Mouse (Mus musculus) urinary bladder, postnatal 14 days (tissue): ENCODE results near the gene Gm20479.

ENCODE experiments used
- DNase-seq: peaks from one replicate; pipeline ENCODE4 v3.0.0; 2021; ENCODE audit warnings: low spot score

Gene Gm20479

GRCm38 (mm10) chr7:27367976-27368375 is 10.8 kb upstream of the Gm20479 start:
- DNase-seq, result no peak

DNA sequence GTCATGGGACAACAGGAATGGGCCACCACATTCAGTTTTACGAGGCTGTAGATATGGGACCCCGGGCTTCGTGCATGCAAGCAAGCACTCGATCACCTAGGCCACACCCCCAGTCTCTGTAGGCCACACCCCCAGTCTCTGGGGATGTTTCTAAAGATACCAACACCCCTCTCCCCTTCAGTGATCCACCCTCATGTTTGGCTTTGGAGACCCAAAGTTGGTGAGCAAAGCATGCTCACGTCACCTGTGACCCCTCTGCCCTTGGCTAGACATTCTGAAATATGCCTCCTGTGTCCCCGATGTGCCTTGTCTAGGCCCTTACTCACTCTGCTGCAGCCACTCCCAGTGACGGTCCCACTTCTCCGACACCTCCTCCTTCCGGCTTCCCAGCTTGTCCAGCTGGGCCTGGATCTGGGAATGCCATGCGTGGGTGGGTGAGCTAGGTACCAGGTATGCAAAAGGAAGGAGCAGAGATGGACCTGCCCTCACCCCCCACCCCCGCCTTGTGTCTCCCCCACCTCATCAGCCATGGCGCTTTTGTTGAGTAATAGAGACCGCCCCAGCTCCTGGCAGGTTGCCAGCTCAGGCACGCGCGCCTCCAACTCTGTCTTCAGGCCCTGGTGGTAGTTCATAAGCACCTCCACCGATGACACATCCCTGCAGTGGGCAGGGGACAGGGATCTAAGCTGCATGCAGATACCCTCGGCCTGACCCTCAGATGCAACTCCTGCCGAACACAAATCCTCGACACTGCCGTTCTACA is 9.0 kb upstream of the Gm20479 start:
- DNase-seq, result no peak

DNA sequence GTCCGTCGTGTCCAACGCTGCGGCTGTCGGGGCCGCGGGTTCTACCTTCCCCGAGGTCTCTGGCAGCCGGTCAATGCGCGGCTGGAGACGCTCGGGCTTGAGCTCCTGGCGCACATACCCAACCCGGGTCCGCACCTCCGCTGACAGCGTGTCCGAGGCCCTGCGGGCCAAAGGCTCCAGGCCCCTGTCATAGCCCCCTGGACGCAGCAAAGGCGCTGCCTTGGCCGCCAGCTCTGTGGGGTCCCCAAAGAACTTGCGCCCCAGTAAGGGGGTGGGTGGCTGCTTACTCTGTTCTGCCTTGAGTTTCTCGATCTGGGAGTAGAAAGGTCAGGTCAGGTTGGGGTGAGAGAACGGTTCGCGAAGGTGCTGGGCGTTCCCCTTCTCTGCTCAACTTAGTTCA is 7.2 kb upstream of the Gm20479 start:
- no peak for DNase-seq

- peak; percentile 100 for DNase-seq
Measured at GRCm38 (mm10) chr7:27361283-27361946, 4.2 kb upstream of the Gm20479 start.

GRCm38 (mm10) chr7:27360749-27361148 is 3.5 kb upstream of the Gm20479 start:
- DNase-seq, result no peak

DNA sequence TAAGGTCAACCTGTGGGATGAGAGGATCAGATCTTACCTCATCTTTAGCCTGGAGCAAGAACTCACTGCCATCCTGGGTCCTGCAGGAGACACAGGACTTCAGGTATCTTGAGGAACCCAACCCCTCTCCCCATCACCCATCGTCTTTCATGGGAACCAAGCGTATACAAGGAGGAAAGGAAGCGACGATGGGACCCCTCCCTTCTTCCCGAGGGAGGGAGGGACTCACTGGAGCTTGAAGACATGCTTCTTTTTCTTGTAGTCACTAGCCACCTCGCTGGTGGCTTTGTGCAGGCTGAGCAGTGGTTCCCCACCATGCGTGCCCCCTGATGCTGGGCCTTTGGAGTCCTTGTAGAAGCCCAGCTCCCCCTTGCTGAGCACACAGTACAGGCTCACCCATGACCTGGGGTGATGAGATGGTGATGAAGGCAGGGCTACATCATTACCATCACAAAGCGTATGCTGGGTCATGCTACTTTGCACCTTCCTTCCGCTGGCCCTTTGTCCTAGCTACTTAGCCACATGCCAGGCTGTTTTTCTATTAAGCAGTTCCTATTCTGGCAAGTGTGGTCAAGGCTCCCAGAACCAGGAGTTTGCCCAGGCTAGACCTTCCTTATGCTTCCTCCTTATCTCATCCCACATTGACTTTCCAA is 2.6 kb upstream of the Gm20479 start:
- DNase-seq, result no peak

DNA sequence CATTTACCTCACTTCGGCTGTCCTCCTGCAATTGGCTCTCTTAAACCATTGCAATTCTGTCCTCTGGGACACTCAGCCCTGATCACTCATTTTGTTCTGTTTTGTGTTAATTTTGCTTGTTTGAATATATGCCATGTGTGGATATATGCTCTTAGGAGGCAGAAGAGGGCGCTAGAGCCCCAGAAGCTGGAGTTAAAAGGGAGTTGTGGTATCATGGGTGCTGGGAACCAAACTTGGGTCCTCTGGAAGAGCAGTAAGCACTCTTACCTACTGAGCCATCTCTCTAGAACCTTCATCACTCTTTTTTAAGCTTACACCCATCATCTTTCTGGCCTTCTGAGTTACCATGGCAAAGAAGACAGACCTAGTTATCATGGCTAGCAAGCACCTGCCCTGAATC is 1.9 kb upstream of the Gm20479 start:
- no peak for DNase-seq

DNA sequence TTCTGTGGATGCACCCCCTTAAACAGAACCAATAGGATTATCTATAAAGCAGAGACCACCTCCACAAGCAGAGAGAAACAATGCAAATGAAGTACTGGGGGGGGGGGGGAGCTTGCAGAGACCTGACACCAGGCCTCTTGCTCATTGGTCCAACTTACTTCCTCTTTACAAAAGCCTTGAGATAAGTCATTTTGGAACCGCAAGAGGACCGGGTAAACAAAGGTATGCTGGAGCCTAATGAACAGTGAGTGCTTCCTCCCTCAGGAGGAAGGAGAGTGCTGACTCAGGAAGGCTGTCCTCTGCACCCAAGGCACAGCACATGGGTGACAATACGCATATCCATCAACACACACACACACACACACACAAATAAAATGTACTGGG is 368 bp upstream of the Gm20479 start:
- no peak for DNase-seq

DNA sequence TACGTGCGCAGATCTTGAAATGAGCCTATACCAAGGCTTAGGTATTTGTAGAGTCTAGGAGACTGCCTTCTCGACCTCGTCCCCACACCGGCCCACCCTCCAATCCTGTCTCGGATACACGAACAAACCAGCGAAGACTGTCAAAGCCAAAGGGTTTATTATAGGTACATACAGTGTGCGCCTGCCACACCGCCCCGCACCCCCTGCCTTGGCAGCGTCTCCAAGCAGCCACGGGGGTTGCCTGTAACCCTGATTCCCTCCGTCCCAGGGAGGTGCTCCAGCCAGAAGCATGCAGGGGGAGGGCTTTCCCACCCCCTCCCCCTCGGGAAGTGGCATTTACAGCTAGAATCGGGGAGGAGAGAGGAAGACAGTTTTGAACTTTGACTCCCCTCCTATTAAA is 971 bp downstream of the Gm20479 start:
- peak; percentile 35 for DNase-seq

DNA sequence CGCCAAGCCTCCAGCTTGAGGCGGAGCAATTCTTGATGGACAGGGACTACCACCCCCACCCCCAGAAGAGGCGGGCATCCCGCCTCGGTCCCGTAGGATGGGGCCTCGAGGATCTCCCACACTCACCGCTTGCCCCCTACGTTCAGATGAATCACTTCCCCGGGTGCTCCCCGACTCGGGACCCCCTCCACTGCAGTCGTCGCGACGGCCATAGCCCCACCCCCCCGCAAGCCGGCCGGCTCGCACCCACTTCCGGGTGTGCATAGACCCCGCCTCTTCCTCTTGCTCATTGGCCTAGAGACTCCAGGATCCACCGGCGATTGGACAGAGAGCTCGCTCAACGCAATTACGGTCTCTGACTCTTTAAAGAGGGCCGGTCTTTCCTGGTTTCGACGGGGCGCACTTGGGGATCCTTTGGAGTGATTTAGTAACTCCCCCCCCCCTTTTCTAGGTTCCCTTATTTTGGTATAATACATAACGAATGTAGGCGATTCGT is 1.4 kb downstream of the Gm20479 start, which contains the start of gene Shkbp1:
Gene Shkbp1, minus strand, starts transcription at position 275 of the 496 bp plus-strand sequence.
- DNase-seq, result peak; percentile 88

GRCm38 (mm10) chr7:27355261-27355660 is 2.0 kb downstream of the Gm20479 start:
- DNase-seq, result no peak

GRCm38 (mm10) chr7:27354783-27355182 is 2.4 kb downstream of the Gm20479 start:
- no peak for DNase-seq

GRCm38 (mm10) chr7:27354144-27354543 is 3.1 kb downstream of the Gm20479 start:
- DNase-seq, result no peak

DNA sequence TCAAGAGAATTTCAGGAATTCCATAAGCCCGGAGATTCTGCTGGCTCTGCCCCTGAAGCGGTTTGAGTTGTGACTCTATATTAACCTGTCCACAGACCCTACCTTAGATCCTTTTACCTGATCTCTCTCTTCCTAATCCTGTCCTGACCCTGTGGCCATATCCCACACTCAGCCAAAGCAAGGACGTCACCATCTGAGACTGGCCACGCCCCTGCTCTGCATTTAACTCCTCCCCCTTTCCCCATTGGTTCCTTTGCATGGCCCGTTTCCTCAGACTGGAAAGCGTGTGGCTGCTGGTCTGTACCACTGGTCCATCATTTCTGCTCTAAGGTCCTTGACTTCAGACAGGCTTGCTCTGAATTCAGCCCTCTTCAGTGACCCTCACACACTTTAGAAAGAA is 11.8 kb downstream of the Gm20479 start:
- no peak for DNase-seq

GRCm38 (mm10) chr7:27342595-27342994 is 14.6 kb downstream of the Gm20479 start:
- DNase-seq, result no peak

DNA sequence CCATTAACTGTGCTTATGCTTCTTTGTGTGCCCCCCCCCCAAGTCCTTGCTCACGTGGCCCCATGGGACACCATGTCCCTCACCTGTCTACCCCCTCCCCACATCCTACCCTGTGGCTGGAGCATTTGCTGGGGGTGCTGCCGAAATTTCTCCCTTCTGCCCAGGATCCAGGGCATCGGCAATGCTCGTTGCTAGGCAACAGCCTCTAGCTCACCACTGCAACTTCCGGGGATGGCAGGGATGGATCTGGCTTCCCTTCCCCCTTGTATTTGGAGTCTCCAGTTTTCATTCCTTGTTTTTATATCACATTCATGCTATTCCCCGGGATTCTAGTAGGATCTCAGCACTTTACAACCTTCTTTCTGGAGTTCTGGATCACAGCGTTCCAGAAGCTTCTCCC is 17.7 kb downstream of the Gm20479 start:
- no peak for DNase-seq

GRCm38 (mm10) chr7:27339114-27339513 is 18.1 kb downstream of the Gm20479 start:
- no peak for DNase-seq

GRCm38 (mm10) chr7:27337175-27337853 is 19.9 kb downstream of the Gm20479 start, which contains the start of gene Ltbp4:
TSS of gene Ltbp4 (minus strand) at chr7:27337692.
- DNase-seq, result peak; percentile 66

GRCm38 (mm10) chr7:27335928-27336823 is 21.0 kb downstream of the Gm20479 start:
- DNase-seq, result peak; percentile 92

DNA sequence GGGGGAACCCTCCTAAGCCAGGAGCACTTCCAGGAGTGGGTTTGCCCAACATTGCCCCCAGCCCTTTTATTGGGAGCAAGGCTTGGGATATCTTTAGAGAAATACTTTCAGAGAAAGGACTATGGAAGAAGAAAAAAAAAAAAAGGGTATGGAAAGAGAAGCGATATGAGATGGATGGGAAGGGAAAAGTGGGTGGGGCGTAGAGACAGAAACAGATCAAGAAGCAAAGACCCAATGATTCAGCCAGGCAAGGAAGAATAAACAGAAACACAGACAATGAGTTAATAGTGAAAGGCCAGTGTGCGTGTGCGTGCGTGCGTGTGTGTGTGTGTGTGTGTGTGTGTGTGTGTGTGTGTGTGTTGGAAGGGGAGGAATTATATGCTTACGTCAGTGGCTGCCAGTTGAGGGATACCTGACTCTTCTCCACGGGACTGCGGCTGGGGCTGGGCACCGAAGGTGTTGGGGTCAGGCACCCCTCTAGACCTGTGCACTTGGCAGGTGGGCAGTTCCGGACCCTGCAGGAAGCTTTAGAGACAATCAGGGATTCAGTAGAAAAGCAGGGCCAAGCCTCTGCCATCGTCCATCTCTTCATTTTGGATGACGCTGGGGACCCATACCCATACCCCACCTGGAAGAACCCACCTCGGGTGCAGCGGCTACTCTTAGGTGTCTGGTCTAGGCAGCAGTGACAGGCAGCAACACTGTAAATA is 22.1 kb downstream of the Gm20479 start:
- DNase-seq, result no peak
